Mouse (Mus musculus): ENCODE measurements around the gene Mrnip. TPM values are rescaled to one million over a fixed set of nuclear protein-coding genes. Genes with fewer than 3 reads are reported as not detected.

The Mrnip gene
- polyA plus RNA-seq, 1 experiment from 2014 or later = 17.6 TPM

DNA sequence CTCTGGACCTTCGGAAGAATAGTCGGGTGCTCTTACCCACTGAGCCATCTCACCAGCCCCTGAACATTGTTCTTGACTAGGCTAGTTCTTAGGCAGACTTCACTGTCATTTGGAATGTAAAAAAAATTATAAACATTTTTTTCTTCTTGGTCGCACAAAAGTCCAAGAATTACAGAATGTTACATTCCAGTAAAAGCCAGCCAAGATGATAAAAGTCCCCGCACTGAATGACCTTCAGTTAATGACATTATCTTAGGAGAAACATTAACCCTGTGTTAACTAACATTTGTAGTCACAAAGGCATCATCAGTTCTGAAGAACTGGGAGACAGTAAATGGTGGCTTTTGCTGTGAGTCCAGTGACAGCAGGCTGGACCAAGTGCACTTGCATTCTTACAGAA, 16.1 kb downstream of the Mrnip start:
- 65% methylated on average over 4 of the region's 4 CpGs for WGBS (ENCODE audit: insufficient replicate concordance)
- Histone ChIP-seq H3K27me3 (ENCODE audit: control insufficient read depth, insufficient read depth, low read length) (no peaks in the 10 kb centered on the region), H3K4me3 (ENCODE audit: low read depth, low read length) (no peak overlapping the region), H3K9me3 (replicated peaks; ENCODE audit: control insufficient read depth, low read length) (no peaks in the 10 kb centered on the region), H3K4me1 (ENCODE audit: control insufficient read depth, insufficient read depth, low read length) (no peaks in the 10 kb centered on the region), H3K36me3 (ENCODE audit: control insufficient read depth, insufficient read depth, low read length) (no peaks in the 10 kb centered on the region), H3K27ac (ENCODE audit: low read depth, low read length) (no peak overlapping the region), H3K4me2 (no peak overlapping the region), H3K9ac (ENCODE audit: low read depth, low read length) (no peak overlapping the region)
- ATAC-seq (replicated peaks; ENCODE audit: insufficient number of reproducible peaks, low FRiP score, low TSS enrichment) = no peak

DNA sequence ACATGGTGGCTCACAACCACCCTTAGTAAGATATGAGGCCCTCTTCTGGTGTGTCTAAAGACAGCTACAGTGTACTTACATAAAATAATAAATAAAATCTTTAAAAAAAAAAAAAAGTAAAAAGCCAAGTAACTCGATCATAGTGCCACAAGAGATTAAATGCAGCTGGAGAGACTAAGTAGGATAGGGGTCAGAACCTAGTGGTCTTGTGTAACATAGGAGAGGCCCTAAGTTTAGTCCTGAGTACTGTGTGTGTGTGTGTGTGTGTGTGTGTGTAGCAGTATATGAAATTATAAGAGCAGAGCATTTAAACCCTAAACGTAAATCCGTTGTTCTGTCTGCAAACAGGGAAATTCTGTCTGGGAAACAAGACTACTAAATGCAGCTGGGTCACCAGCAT, 18.0 kb downstream of the Mrnip start:
- no peak overlapping the region for H3K27ac ChIP-seq (ENCODE audit: low read depth, low read length)
- no peaks in the 10 kb centered on the region for H3K9me3 ChIP-seq (replicated peaks; ENCODE audit: control insufficient read depth, low read length)
- H3K36me3 ChIP-seq (ENCODE audit: control insufficient read depth, insufficient read depth, low read length) = no peaks in the 10 kb centered on the region
- H3K9ac ChIP-seq (ENCODE audit: low read depth, low read length) = no peak overlapping the region
- H3K27me3 ChIP-seq (ENCODE audit: control insufficient read depth, insufficient read depth, low read length) = no peaks in the 10 kb centered on the region
- H3K4me2 ChIP-seq = no peak overlapping the region
- no peak for ATAC-seq (replicated peaks; ENCODE audit: insufficient number of reproducible peaks, low FRiP score, low TSS enrichment)
- H3K4me1 ChIP-seq (ENCODE audit: control insufficient read depth, insufficient read depth, low read length) = no peaks in the 10 kb centered on the region
- 87% methylated on average over 3 of the region's 3 CpGs for WGBS (ENCODE audit: insufficient replicate concordance)
- no peak overlapping the region for H3K4me3 ChIP-seq (ENCODE audit: low read depth, low read length)

- ATAC-seq (replicated peaks; ENCODE audit: insufficient number of reproducible peaks, low FRiP score, low TSS enrichment) = no peak
- Histone ChIP-seq H3K4me1 (ENCODE audit: control insufficient read depth, insufficient read depth, low read length) (no peaks in the 10 kb centered on the region), H3K27ac (ENCODE audit: low read depth, low read length) (no peak overlapping the region), H3K4me3 (ENCODE audit: low read depth, low read length) (no peak overlapping the region), H3K36me3 (ENCODE audit: control insufficient read depth, insufficient read depth, low read length) (peaks cover 7% of the 10 kb centered on the region; the same call in 1 of the 2 replicates), H3K9ac (ENCODE audit: low read depth, low read length) (no peak overlapping the region), H3K4me2 (no peak overlapping the region), H3K27me3 (ENCODE audit: control insufficient read depth, insufficient read depth, low read length) (no peaks in the 10 kb centered on the region), H3K9me3 (replicated peaks; ENCODE audit: control insufficient read depth, low read length) (no peaks in the 10 kb centered on the region)
- 70% methylated on average over 7 of the region's 7 CpGs for WGBS (ENCODE audit: insufficient replicate concordance)
Measured at GRCm38 (mm10) chr11:50194070-50194469, 19.8 kb downstream of the Mrnip start.

DNA sequence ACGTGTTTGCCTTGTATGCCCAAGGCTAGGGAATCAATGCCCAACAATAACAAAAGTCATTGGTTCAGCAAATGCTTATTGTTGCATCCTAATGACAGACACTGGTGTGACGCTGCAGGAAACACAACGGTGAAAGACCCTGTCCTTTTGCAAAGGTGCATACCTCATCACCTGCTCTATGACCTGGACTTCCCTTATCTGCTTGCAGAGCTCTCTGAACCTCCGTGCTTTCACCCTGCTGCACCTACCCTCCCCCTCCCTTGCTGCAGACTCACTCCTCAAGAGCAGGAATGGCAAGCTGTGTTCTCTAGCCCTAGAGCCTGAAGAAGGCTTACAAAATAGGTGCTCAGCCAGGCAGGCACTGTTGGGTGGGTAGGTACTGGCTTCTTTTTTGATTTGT, 20.5 kb downstream of the Mrnip start:
- no peak overlapping the region for H3K9ac ChIP-seq (ENCODE audit: low read depth, low read length)
- ATAC-seq (replicated peaks; ENCODE audit: insufficient number of reproducible peaks, low FRiP score, low TSS enrichment) = no peak
- WGBS (ENCODE audit: insufficient replicate concordance) = 66% methylated on average over 4 of the region's 4 CpGs

GRCm38 (mm10) chr11:50197500-50197899, 23.3 kb downstream of the Mrnip start:
- Histone ChIP-seq H3K9ac (ENCODE audit: low read depth, low read length) (no peak overlapping the region), H3K4me1 (ENCODE audit: control insufficient read depth, insufficient read depth, low read length) (no peaks in the 10 kb centered on the region), H3K36me3 (ENCODE audit: control insufficient read depth, insufficient read depth, low read length) (peaks cover 37% of the 10 kb centered on the region), H3K4me2 (no peak overlapping the region), H3K27me3 (ENCODE audit: control insufficient read depth, insufficient read depth, low read length) (no peaks in the 10 kb centered on the region), H3K27ac (ENCODE audit: low read depth, low read length) (no peak overlapping the region), H3K9me3 (replicated peaks; ENCODE audit: control insufficient read depth, low read length) (no peaks in the 10 kb centered on the region), H3K4me3 (ENCODE audit: low read depth, low read length) (no peak overlapping the region)
- no peak for ATAC-seq (replicated peaks; ENCODE audit: insufficient number of reproducible peaks, low FRiP score, low TSS enrichment)
- 87% methylated on average over 4 of the region's 4 CpGs for WGBS (ENCODE audit: insufficient replicate concordance)

More for the DNA sequence above, 20.5 kb downstream of the Mrnip start:
- Histone ChIP-seq H3K4me2 (no peak overlapping the region), H3K4me1 (ENCODE audit: control insufficient read depth, insufficient read depth, low read length) (no peaks in the 10 kb centered on the region), H3K36me3 (ENCODE audit: control insufficient read depth, insufficient read depth, low read length) (peaks cover 13% of the 10 kb centered on the region), H3K9me3 (replicated peaks; ENCODE audit: control insufficient read depth, low read length) (no peaks in the 10 kb centered on the region), H3K4me3 (ENCODE audit: low read depth, low read length) (no peak overlapping the region), H3K27me3 (ENCODE audit: control insufficient read depth, insufficient read depth, low read length) (no peaks in the 10 kb centered on the region), H3K27ac (ENCODE audit: low read depth, low read length) (no peak overlapping the region)

DNA sequence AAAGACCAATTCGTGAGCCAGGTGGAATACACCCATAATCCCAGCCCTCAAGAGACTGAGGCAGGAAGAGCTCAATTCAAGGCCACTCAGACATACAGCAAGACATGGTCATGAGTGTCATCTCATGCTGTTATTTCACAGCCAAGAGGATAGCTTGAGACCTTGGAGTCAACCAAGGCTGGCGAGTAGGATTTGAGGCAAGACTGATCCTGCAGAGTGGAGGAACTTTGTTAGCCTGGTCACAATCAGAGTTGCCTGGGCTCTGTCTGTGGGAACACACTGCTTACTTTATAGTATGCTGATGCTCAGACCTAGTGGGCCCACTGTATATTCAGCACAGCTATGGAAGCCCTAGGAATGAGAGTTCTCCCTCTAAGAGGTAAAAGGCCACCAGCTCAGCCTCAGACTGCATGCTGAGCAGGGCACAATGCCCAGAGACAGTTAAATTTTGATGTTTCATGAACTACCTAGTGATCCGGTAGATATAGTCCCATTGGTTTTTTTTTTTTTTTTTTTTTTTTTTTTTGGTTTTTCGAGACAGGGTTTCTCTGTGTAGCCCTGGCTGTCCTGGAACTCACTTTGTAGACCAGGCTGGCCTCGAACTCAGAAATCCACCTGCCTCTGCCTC, 24.1 kb downstream of the Mrnip start:
- H3K9me3 ChIP-seq (replicated peaks; ENCODE audit: control insufficient read depth, low read length) = no peaks in the 10 kb centered on the region
- ATAC-seq (replicated peaks; ENCODE audit: insufficient number of reproducible peaks, low FRiP score, low TSS enrichment) = no peak
- H3K4me1 ChIP-seq (ENCODE audit: control insufficient read depth, insufficient read depth, low read length) = no peaks in the 10 kb centered on the region
- no peak overlapping the region for H3K27ac ChIP-seq (ENCODE audit: low read depth, low read length)
- H3K36me3 ChIP-seq (ENCODE audit: control insufficient read depth, insufficient read depth, low read length) = peaks cover 42% of the 10 kb centered on the region
- 86% methylated on average over 3 of the region's 5 CpGs for WGBS (ENCODE audit: insufficient replicate concordance)
- no peaks in the 10 kb centered on the region for H3K27me3 ChIP-seq (ENCODE audit: control insufficient read depth, insufficient read depth, low read length)
- H3K4me2 ChIP-seq = no peak overlapping the region
- H3K4me3 ChIP-seq (ENCODE audit: low read depth, low read length) = no peak overlapping the region
- no peak overlapping the region for H3K9ac ChIP-seq (ENCODE audit: low read depth, low read length)

DNA sequence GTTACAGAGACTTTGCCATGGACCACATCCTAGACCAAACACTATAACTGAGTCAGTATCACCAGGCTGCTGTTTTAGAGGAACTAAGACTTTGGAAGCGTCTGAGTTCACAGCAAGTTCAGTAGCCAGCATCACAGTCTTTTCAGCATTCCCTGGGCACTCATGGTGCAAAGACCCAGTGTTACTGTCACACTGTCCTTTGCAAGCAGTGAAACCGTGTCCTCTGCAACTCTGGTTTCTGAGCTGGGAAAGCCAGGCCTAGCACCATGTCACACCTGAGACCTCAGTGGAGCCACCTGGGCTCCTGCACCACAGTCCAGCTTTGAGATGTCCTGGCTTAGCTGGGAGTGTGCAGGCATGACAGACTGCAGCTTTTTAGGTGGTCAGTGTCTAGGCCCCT, 24.7 kb downstream of the Mrnip start:
- WGBS (ENCODE audit: insufficient replicate concordance) = 79% methylated on average over 2 of the region's 2 CpGs

DNA sequence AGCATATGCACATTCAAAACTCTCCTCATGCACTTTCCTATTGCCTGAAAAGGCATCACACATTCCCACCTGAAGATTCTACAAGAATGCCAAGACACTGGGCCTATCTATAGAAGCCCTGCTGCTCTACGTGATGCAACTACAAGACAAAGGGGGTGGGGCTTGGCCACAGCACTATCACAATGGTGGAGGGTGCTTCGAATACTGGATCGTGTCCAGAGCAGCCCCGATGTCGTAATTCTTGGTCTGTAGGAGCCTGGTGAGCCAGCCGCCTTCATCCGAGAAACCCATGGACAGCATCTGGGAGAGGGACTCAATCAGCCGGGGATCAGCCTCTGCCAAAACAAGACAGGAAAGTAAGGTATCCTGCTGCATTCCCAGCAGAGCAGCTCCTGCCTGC, 26.4 kb downstream of the Mrnip start:
- H3K4me1 ChIP-seq (ENCODE audit: control insufficient read depth, insufficient read depth, low read length) = no peaks in the 10 kb centered on the region
- no peak overlapping the region for H3K27ac ChIP-seq (ENCODE audit: low read depth, low read length)
- no peak overlapping the region for H3K9ac ChIP-seq (ENCODE audit: low read depth, low read length)
- no peak overlapping the region for H3K4me3 ChIP-seq (ENCODE audit: low read depth, low read length)
- H3K36me3 ChIP-seq (ENCODE audit: control insufficient read depth, insufficient read depth, low read length) = peaks cover 56% of the 10 kb centered on the region
- H3K9me3 ChIP-seq (replicated peaks; ENCODE audit: control insufficient read depth, low read length) = no peaks in the 10 kb centered on the region
- no peaks in the 10 kb centered on the region for H3K27me3 ChIP-seq (ENCODE audit: control insufficient read depth, insufficient read depth, low read length)
- H3K4me2 ChIP-seq = no peak overlapping the region
- WGBS (ENCODE audit: insufficient replicate concordance) = 82% methylated on average over 8 of the region's 8 CpGs
- no peak for ATAC-seq (replicated peaks; ENCODE audit: insufficient number of reproducible peaks, low FRiP score, low TSS enrichment)

More for the DNA sequence above, 24.7 kb downstream of the Mrnip start:
- no peak overlapping the region for H3K4me3 ChIP-seq (ENCODE audit: low read depth, low read length)
- H3K4me2 ChIP-seq = no peak overlapping the region
- H3K9me3 ChIP-seq (replicated peaks; ENCODE audit: control insufficient read depth, low read length) = no peaks in the 10 kb centered on the region
- no peak overlapping the region for H3K9ac ChIP-seq (ENCODE audit: low read depth, low read length)
- no peak for ATAC-seq (replicated peaks; ENCODE audit: insufficient number of reproducible peaks, low FRiP score, low TSS enrichment)
- H3K36me3 ChIP-seq (ENCODE audit: control insufficient read depth, insufficient read depth, low read length) = peaks cover 42% of the 10 kb centered on the region
- no peak overlapping the region for H3K27ac ChIP-seq (ENCODE audit: low read depth, low read length)
- H3K4me1 ChIP-seq (ENCODE audit: control insufficient read depth, insufficient read depth, low read length) = no peaks in the 10 kb centered on the region
- no peaks in the 10 kb centered on the region for H3K27me3 ChIP-seq (ENCODE audit: control insufficient read depth, insufficient read depth, low read length)

DNA sequence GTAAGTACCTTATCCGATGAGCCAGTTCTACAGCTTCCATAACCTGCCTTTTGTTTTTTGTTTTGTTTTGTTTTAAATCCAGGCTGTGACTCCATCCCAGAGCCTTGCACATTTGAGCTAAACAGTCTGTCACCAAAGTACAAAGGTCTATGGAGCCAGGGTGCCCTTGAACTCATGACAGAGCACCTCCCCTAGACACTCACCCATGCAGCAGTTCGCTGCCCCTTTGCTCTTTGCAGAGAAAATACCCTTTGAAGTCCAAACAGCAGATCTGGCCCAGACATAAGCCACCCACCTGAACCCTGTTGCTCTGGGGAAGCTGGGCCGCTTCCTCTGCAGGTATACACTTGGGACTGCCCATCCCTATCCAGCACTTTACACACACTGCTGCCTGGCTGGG, 27.3 kb downstream of the Mrnip start:
- H3K36me3 ChIP-seq (ENCODE audit: control insufficient read depth, insufficient read depth, low read length) = peaks cover 65% of the 10 kb centered on the region
- 94% methylated on average over 3 of the region's 3 CpGs for WGBS (ENCODE audit: insufficient replicate concordance)
- H3K4me3 ChIP-seq (ENCODE audit: low read depth, low read length) = no peak overlapping the region
- no peaks in the 10 kb centered on the region for H3K9me3 ChIP-seq (replicated peaks; ENCODE audit: control insufficient read depth, low read length)
- ATAC-seq (replicated peaks; ENCODE audit: insufficient number of reproducible peaks, low FRiP score, low TSS enrichment) = no peak
- H3K9ac ChIP-seq (ENCODE audit: low read depth, low read length) = no peak overlapping the region
- H3K4me1 ChIP-seq (ENCODE audit: control insufficient read depth, insufficient read depth, low read length) = no peaks in the 10 kb centered on the region
- no peak overlapping the region for H3K4me2 ChIP-seq
- no peak overlapping the region for H3K27ac ChIP-seq (ENCODE audit: low read depth, low read length)
- H3K27me3 ChIP-seq (ENCODE audit: control insufficient read depth, insufficient read depth, low read length) = no peaks in the 10 kb centered on the region
